Mouse (Mus musculus) bone marrow macrophage, adult 2 months (primary cell): ENCODE results near the gene Swsap1.

Experiments
- CTCF ChIP-seq: IDR thresholded peaks from 2 replicates; pipeline ENCODE4 v1.5.1; 2012; ENCODE audit warnings: low read depth, mild to moderate bottlenecking, low read length, moderate library complexity
- POLR2A ChIP-seq: IDR thresholded peaks from 2 replicates; pipeline ENCODE4 v1.6.1; 2012; ENCODE audit warnings: mild to moderate bottlenecking, low read depth, low read length, borderline replicate concordance

GRCm38 (mm10) chr9:21951977-21952376 lies 3.6 kb upstream of the Swsap1 start:
- no peak for TF ChIP-seq POLR2A
- TF ChIP-seq CTCF: no peak
